Comparison of ENCODE assay signal across 8 mouse cellular contexts in the genomic region with DNA sequence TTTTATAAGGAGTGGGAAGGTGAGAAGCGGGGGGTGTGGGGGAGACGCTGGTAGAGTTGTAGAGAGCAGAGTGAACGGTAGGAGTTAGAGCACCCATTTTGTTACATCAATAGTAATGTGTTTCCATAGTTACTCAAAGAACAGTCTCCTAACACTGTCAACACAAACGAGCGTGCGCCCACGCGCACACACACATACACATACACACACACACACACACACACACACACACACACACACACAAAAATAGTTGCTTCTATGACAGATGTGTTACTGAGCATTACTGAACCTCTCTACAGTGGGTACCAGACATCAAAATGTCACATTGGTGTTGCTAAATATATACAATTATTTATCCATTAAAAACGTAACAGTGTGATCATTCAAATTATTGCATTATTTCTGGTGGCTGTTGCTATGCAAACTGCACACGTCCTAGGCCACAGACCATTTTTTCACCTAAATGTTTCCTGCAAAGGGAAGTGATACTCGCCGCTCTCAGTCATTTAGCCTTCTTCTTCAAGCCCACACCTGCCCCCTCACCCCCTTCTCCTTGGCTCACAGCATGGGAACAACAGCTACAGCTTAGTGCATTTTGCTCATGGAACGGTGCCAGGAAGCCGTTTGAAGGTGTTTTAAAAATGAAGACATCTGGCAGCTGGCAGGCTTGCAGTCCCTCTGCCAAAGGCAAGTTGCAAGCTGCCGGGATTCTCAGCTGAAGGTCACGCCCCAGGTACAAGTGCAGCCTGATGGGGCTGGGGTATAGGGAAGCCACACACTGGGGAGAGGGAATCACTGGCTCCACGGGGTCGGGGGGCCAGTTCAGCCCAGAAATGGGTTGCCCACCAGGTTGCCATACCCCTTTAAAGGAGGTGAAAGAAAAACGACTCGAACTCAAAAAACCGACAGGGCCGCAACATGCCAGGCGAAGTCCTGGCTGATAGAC.
DNase-seq lines count a peak whose midpoint lies in the region; ATAC-seq and TF ChIP-seq lines count a peak whose summit lies in the region.

No protein-coding gene starts in this region.

- TF ChIP-seq POLR2A in cerebellum, adult 2 months (IDR thresholded peaks at IDR 0.05; ENCODE audit: borderline replicate concordance, insufficient read depth, low read length), result no peak
- TF ChIP-seq POLR2A in testis, adult 2 months (IDR thresholded peaks at IDR 0.05; ENCODE audit: control insufficient read depth, low read depth, low read length), result no peak

- H3K4me1 ChIP-seq in cerebellum, adult 2 months (ENCODE audit: control insufficient read depth, insufficient read depth, low read length), result no peaks in the 10 kb centered on the region
- H3K4me1 ChIP-seq in testis, adult 2 months (ENCODE audit: control insufficient read depth, insufficient read depth, low read length), result peaks cover 5% of the 10 kb centered on the region
- peaks cover 8% of the 10 kb centered on the region for H3K4me1 ChIP-seq in lung, embryonic 15.5 days

- H3K4me2 ChIP-seq in lung, embryonic 15.5 days, result peak overlapping the region; percentile 27

- peak; percentile 75 to 76 for DNase-seq in cerebellum, postnatal 10 days
- DNase-seq in cerebellum, adult 2 months, result no peak
- no peak for DNase-seq in testis, postnatal 14 days (ENCODE audit: low spot score)
- DNase-seq in thymus, postnatal 36 days, result peak; percentile 4
- no peak for DNase-seq in yolk sac, embryonic 10.5 days (ENCODE audit: low spot score)
- no peak for DNase-seq in urinary bladder, adult 18-20 months (ENCODE audit: low spot score in 2 of 2)

- no peak overlapping the region for H3K27ac ChIP-seq in cerebellum, adult 2 months (ENCODE audit: insufficient read depth, low read length)
- H3K27ac ChIP-seq in testis, adult 2 months (ENCODE audit: control insufficient read depth, insufficient read depth, low read depth, low read length), result 0 out of 2 replicates have a peak overlapping the region, but pooled peaks have one; percentile 18
- H3K27ac ChIP-seq in lung, embryonic 15.5 days, result no peak overlapping the region

- H3K9me3 ChIP-seq in lung, embryonic 15.5 days, result no peaks in the 10 kb centered on the region

- 49% methylated on average over 23 of the region's 23 CpGs for WGBS in cerebellum, adult 2 months
- 40% methylated on average over 23 of the region's 23 CpGs for WGBS in lung, embryonic 15.5 days

- H3K27me3 ChIP-seq in cerebellum, adult 2 months (ENCODE audit: control insufficient read depth, insufficient read depth, low read length), result no peaks in the 10 kb centered on the region
- no peaks in the 10 kb centered on the region for H3K27me3 ChIP-seq in testis, adult 2 months (ENCODE audit: control insufficient read depth, insufficient read depth, low read length)
- no peaks in the 10 kb centered on the region for H3K27me3 ChIP-seq in lung, embryonic 15.5 days

- H3K36me3 ChIP-seq in testis, adult 2 months (ENCODE audit: control insufficient read depth, insufficient read depth, low read length), result peaks cover 4% of the 10 kb centered on the region
- no peaks in the 10 kb centered on the region for H3K36me3 ChIP-seq in lung, embryonic 15.5 days

- no peak overlapping the region for H3K9ac ChIP-seq in lung, embryonic 15.5 days

- no peak for TF ChIP-seq CTCF in cerebellum, adult 2 months (IDR thresholded peaks at IDR 0.05; ENCODE audit: borderline replicate concordance, insufficient read depth, low read depth, low read length)
- no peak for TF ChIP-seq CTCF in testis, adult 2 months (IDR thresholded peaks at IDR 0.05; ENCODE audit: control insufficient read depth, insufficient read depth, insufficient replicate concordance, low read depth, low read length)

- ATAC-seq in lung, embryonic 15.5 days (ENCODE audit: borderline replicate concordance, extremely low read depth, low FRiP score, low TSS enrichment), result peak; percentile 85

- H3K4me3 ChIP-seq in cerebellum, adult 2 months (replicated peaks; ENCODE audit: insufficient read depth, low read depth, low read length), result no peak overlapping the region
- H3K4me3 ChIP-seq in testis, adult 2 months (ENCODE audit: control insufficient read depth, low read depth, low read length), result peak overlapping the region; percentile 63
- no peak overlapping the region for H3K4me3 ChIP-seq in lung, embryonic 15.5 days

Comparison
In these comparisons a context has a peak if more than half of its experiments do, and no peak if none do; other contexts are left out.
1. DNase-seq: peak in cerebellum, postnatal 10 days (2 of 2) and thymus, postnatal 36 days (2 of 2); none in cerebellum, adult 2 months (0 of 2), testis, postnatal 14 days (single experiment), yolk sac, embryonic 10.5 days (single experiment) and urinary bladder, adult 18-20 months (0 of 2).